Mouse (Mus musculus) limb, embryonic 14.5 days (tissue): ENCODE measurements around the gene Traf6. TPM values are rescaled to one million over a fixed set of nuclear protein-coding genes. Genes with fewer than 3 reads are reported as not detected.

ENCODE experiments used
- ATAC-seq: fragments of 200-750 bp; cut with Nextera tagmentation; 2 replicates; pipeline ENCODE4 v1.8.0; 2017; ENCODE audit warnings: low read depth, moderate number of reproducible peaks, moderate TSS enrichment; ENCODE audit not compliant: low FRiP score
- DNase-seq: peaks from one replicate; pipeline ENCODE4 v3.0.0-alpha.2; 2015; ENCODE audit warnings: low spot score
- H3K27ac ChIP-seq: fragments of 300-500 bp; sonication (generic); replicated peaks from 2 replicates; pipeline ENCODE4 v1.5.1; 2014; ENCODE audit warnings: low read depth, mild to moderate bottlenecking, low read length, moderate library complexity, mixed read lengths
- H3K27me3 ChIP-seq: fragments of 300-500 bp; sonication (generic); 2 replicates; pipeline ENCODE4 v1.6.1; 2014; ENCODE audit warnings: low read length, mixed read lengths; ENCODE audit not compliant: control insufficient read depth, insufficient read depth
- H3K36me3 ChIP-seq: fragments of 300-500 bp; sonication (generic); 2 replicates; pipeline ENCODE4 v1.6.1; 2014; ENCODE audit warnings: mild to moderate bottlenecking, low read length, moderate library complexity, mixed read lengths; ENCODE audit not compliant: control insufficient read depth, insufficient read depth
- H3K4me1 ChIP-seq: fragments of 300-500 bp; sonication (generic); 2 replicates; pipeline ENCODE4 v1.6.1; 2014; ENCODE audit warnings: antibody characterized with exemption, low read length, mixed read lengths; ENCODE audit not compliant: control insufficient read depth, insufficient read depth
- H3K4me2 ChIP-seq: fragments of 300-500 bp; sonication (generic); replicated peaks from 2 replicates; pipeline ENCODE4 v1.6.1; 2014; ENCODE audit warnings: low read depth, mild to moderate bottlenecking, low read length, moderate library complexity; ENCODE audit not compliant: severe bottlenecking
- H3K4me3 ChIP-seq: fragments of 300-500 bp; sonication (generic); replicated peaks from 2 replicates; pipeline ENCODE4 v1.5.1; 2014; ENCODE audit warnings: low read length
- H3K9ac ChIP-seq: fragments of 300-500 bp; sonication (generic); 2 replicates; pipeline ENCODE4 v1.6.1; 2014; ENCODE audit warnings: mild to moderate bottlenecking, low read depth, low read length, moderate library complexity; ENCODE audit not compliant: severe bottlenecking
- H3K9me3 ChIP-seq: fragments of 300-500 bp; sonication (generic); 2 replicates; pipeline ENCODE4 v1.6.1; 2016; ENCODE audit warnings: low read length; ENCODE audit not compliant: control insufficient read depth
- POLR2A ChIP-seq: fragments of 200-500 bp; IDR thresholded peaks from 2 replicates; pipeline ENCODE4 v1.8.0; 2012; ENCODE audit warnings: inconsistent platforms, mild to moderate bottlenecking, moderate library complexity, borderline replicate concordance; ENCODE audit not compliant: insufficient read depth, insufficient read length; ENCODE audit errors: extremely low read depth
- WGBS: fragments of 180-500 bp; shearing (Covaris S2); extraction: QIAGEN DNeasy Blood & Tissue Kit; methylation state at CpG from one replicate; pipeline ENCODE4 v1.1.7; 2014; 5-methylcytosine and 5-hydroxymethylcytosine counted together
- polyA plus RNA-seq, 2 experiments: library from polyadenylated mRNA; depleted of rRNA in 1 of 2; stranded (reverse) in 1 of 2; unstranded in 1 of 2; fragments of >200 nt; fragmentation: Nextera tagmentation in 1 of 2; extraction: Ambion mirVana in 1 of 2; gene quantifications; 2 replicates each; pipeline versions ENCODE4 v1.2.1 to v1.2.3; 2012 to 2014

The Traf6 gene
- polyA plus RNA-seq, 2 experiments = 13.2 to 13.8 TPM

DNA sequence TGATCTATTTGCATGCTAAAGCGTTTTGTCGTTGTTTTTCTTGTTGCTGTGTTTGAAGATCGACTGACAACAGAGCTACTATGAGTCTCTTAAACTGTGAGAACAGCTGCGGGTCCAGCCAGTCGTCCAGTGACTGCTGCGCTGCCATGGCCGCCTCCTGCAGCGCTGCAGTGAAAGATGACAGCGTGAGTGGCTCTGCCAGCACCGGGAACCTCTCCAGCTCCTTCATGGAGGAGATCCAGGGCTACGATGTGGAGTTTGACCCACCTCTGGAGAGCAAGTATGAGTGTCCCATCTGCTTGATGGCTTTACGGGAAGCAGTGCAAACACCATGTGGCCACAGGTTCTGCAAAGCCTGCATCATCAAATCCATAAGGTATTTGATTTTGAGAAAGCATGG lies 6.2 kb downstream of the Traf6 start:
- DNase-seq = no peak
- no peak overlapping the region for H3K4me3 ChIP-seq
- peaks cover 2% of the 10 kb centered on the region for H3K4me1 ChIP-seq
- no peak overlapping the region for H3K9ac ChIP-seq
- 93% methylated on average over 12 of the region's 12 CpGs for WGBS
- no peak overlapping the region for H3K4me2 ChIP-seq
- TF ChIP-seq POLR2A = no peak
- no peaks in the 10 kb centered on the region for H3K27me3 ChIP-seq
- H3K27ac ChIP-seq = no peak overlapping the region
- ATAC-seq = no peak
- no peaks in the 10 kb centered on the region for H3K9me3 ChIP-seq
- H3K36me3 ChIP-seq = peaks cover 35% of the 10 kb centered on the region

DNA sequence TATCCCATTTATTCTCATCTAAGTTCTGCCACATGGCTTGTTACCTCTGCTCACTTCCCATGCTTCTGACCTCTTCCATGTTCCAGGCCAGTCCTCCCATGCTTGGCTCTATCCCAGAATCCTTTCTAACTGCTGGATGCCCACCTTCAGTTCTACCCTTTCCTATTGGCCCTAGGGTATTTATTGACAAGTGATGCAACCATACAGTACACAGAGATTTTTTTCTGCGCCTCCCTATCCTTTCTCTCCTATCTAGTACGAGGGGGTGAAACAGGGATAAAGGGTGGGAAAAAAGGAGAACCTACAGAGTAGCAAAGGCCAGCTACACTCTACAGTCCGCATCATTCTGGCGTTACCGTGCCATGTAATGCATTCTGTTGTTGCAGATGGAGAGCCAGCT lies 9.8 kb downstream of the Traf6 start:
- Histone ChIP-seq H3K27ac (no peak overlapping the region), H3K36me3 (peaks cover 60% of the 10 kb centered on the region), H3K4me3 (no peak overlapping the region), H3K4me1 (no peaks in the 10 kb centered on the region), H3K4me2 (no peak overlapping the region), H3K27me3 (no peaks in the 10 kb centered on the region), H3K9ac (no peak overlapping the region), H3K9me3 (no peaks in the 10 kb centered on the region)
- TF ChIP-seq POLR2A = no peak
- ATAC-seq (no peak), DNase-seq (no peak)
- WGBS = 88% methylated on average over 5 of the region's 5 CpGs

DNA sequence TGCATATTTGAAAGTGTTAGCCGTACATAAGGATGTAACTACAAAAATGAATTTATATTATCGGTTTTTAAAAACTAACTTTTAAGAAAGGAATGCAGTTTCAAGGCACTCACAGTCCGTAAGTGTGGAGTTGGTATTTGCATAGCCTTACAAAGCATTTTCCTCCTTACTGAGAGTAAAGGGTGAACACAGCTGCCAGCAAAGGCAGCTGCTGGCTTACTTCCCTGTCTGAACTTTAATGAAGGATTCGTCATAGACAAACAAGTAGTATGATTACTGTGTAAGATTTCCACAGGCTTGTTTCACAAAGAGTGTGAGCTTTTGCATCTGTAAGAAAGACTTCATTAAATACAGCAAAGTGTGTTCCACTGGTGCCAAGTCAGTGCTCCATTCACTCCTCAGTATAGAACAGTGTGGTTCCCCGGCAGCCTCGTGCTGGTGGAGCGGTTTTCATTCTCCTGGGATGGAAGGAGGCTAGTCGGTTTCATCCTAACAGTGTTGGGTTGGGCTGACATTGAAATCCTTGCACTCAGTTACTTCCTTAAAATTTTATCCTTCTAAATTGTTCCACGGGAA lies 12.1 kb downstream of the Traf6 start:
- 92% methylated on average over 9 of the region's 9 CpGs for WGBS

DNA sequence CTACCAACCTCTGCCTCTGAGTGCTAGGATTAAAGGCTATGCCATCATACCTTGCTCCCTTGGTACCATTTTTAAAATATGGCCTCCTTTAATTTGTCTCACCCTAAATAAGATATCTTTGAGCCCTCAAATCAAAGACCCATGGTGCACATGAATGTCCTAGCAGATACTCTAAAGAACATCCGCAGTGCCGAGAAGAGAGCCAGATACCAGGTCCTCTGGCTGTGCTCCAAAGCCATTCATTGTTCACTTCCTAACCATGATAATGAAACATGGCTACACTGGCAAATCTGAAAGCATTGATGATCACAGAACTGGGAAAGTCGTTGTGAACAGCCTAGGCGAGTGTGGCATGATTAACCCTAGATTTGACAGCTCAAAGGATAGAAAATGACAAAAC lies 14.8 kb downstream of the Traf6 start:
- Histone ChIP-seq H3K4me2 (no peak overlapping the region), H3K4me3 (no peak overlapping the region), H3K9me3 (no peaks in the 10 kb centered on the region), H3K4me1 (no peaks in the 10 kb centered on the region), H3K27ac (no peak overlapping the region), H3K36me3 (peaks cover 63% of the 10 kb centered on the region), H3K27me3 (no peaks in the 10 kb centered on the region), H3K9ac (no peak overlapping the region)
- no peak for ATAC-seq
- no peak for TF ChIP-seq POLR2A
- no peak for DNase-seq
- 78% methylated on average over 4 of the region's 4 CpGs for WGBS

More for the DNA sequence above, 12.1 kb downstream of the Traf6 start:
- ATAC-seq (no peak), DNase-seq (no peak)
- Histone ChIP-seq H3K4me2 (no peak overlapping the region), H3K27ac (no peak overlapping the region), H3K27me3 (no peaks in the 10 kb centered on the region), H3K4me3 (no peak overlapping the region), H3K9ac (no peak overlapping the region), H3K4me1 (no peaks in the 10 kb centered on the region), H3K36me3 (peaks cover 62% of the 10 kb centered on the region), H3K9me3 (no peaks in the 10 kb centered on the region)
- no peak for TF ChIP-seq POLR2A

DNA sequence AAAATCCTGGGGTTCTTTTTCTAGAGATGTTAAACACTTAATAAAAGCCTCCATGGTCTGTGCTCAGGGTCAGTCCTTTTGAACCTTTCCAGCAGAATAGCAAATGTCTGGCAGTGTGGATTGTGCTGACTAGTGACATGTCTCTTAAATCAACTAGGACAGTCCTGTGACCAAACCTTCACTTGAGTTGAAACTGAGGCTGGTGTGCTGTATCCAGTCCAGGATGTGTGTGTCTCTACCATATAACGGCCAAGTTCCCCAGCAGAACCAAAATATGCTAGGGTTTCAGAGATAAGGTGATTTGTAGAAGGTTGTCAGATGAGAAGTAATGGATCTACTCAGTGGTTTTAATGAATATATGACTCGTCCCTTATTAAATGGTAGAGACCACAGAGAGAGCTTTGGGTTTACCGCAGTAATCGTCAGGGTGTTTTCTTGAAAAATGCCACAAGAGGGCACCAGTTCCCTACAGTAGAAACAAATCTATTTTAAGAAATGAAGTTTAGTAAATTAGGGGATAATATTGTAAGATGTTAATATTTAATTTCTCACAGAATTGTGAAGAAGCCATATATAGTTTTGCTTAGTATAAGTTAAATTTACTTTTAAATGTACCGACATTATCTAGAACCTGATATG lies 15.5 kb downstream of the Traf6 start:
- Histone ChIP-seq H3K36me3 (peaks cover 69% of the 10 kb centered on the region), H3K4me2 (no peak overlapping the region), H3K4me3 (no peak overlapping the region), H3K4me1 (no peaks in the 10 kb centered on the region), H3K27me3 (no peaks in the 10 kb centered on the region), H3K9me3 (no peaks in the 10 kb centered on the region), H3K9ac (no peak overlapping the region), H3K27ac (no peak overlapping the region)
- 61% methylated on average over 5 of the region's 5 CpGs for WGBS
- DNase-seq = peak; percentile 30
- no peak for ATAC-seq
- no peak for TF ChIP-seq POLR2A
